Mouse (Mus musculus): ENCODE measurements at regions not wholly inside any gene's neighbourhood (a gene's known extent, or its start where the extent isn't known, plus 50 kb on each side); places are given as distances from the start of the nearest gene placed in this dataset.
A peak's percentile ranks its signal among the peaks of the same experiment; 100 is the strongest.

- no peak for ATAC-seq (replicated peaks; ENCODE audit: low FRiP score, poor library complexity, severe bottlenecking)
Observed at GRCm38 (mm10) chr3:41167476-41167875, 84.6 kb upstream of the Pgrmc2 start.

GRCm38 (mm10) chr3:41164736-41165135 is 81.9 kb upstream of the Pgrmc2 start:
- no peak for ATAC-seq (replicated peaks; ENCODE audit: low FRiP score, poor library complexity, severe bottlenecking)

- ATAC-seq (replicated peaks; ENCODE audit: low FRiP score, poor library complexity, severe bottlenecking) = peak; percentile 80
Observed at GRCm38 (mm10) chr3:41163767-41164166, 80.9 kb upstream of the Pgrmc2 start.

- ATAC-seq (replicated peaks; ENCODE audit: low FRiP score, poor library complexity, severe bottlenecking) = no peak
Observed at GRCm38 (mm10) chr3:41162514-41162913, 79.7 kb upstream of the Pgrmc2 start.

GRCm38 (mm10) chr3:41160648-41161047 is 77.8 kb upstream of the Pgrmc2 start:
- ATAC-seq (replicated peaks; ENCODE audit: low FRiP score, poor library complexity, severe bottlenecking) = no peak

GRCm38 (mm10) chr3:41158314-41158973 is 75.6 kb upstream of the Pgrmc2 start:
- no peak for ATAC-seq (replicated peaks; ENCODE audit: low FRiP score, poor library complexity, severe bottlenecking)

- ATAC-seq (replicated peaks; ENCODE audit: low FRiP score, poor library complexity, severe bottlenecking) = no peak
Observed at GRCm38 (mm10) chr3:41157428-41157827, 74.6 kb upstream of the Pgrmc2 start.

GRCm38 (mm10) chr3:41156562-41156961 is 73.7 kb upstream of the Pgrmc2 start:
- ATAC-seq (replicated peaks; ENCODE audit: low FRiP score, poor library complexity, severe bottlenecking) = no peak

- peak; percentile 98 for ATAC-seq (replicated peaks; ENCODE audit: low FRiP score, poor library complexity, severe bottlenecking)
Observed at GRCm38 (mm10) chr3:41155132-41155760, 72.4 kb upstream of the Pgrmc2 start.

GRCm38 (mm10) chr3:41154402-41154801 is 71.6 kb upstream of the Pgrmc2 start:
- no peak for ATAC-seq (replicated peaks; ENCODE audit: low FRiP score, poor library complexity, severe bottlenecking)

GRCm38 (mm10) chr3:41151989-41152388 is 69.1 kb upstream of the Pgrmc2 start:
- no peak for ATAC-seq (replicated peaks; ENCODE audit: low FRiP score, poor library complexity, severe bottlenecking)

GRCm38 (mm10) chr3:41140391-41140790 is 57.5 kb upstream of the Pgrmc2 start:
- no peak for ATAC-seq (replicated peaks; ENCODE audit: low FRiP score, poor library complexity, severe bottlenecking)

GRCm38 (mm10) chr3:41137931-41138330 is 55.1 kb upstream of the Pgrmc2 start:
- no peak for ATAC-seq (replicated peaks; ENCODE audit: low FRiP score, poor library complexity, severe bottlenecking)

GRCm38 (mm10) chr3:41132889-41133288 is 50.0 kb upstream of the Pgrmc2 start:
- ATAC-seq (replicated peaks; ENCODE audit: low FRiP score, poor library complexity, severe bottlenecking) = no peak
